Mouse (Mus musculus) heart, adult 18-20 months (tissue): ENCODE data around the gene Sort1. TPM values are rescaled to one million over a fixed set of nuclear protein-coding genes. Genes with fewer than 3 reads are reported as not detected.
"Not testable (repeated sequence)": the region's sequence is repeated elsewhere in the genome, so short reads cannot be mapped to it uniquely, and the experiment has no call there.

ENCODE experiments used
- DNase-seq, 2 experiments: peaks; one replicate each; pipeline ENCODE4 v3.0.0; 2021 to 2022; ENCODE audit warnings: mixed read lengths in 1 of 2
- long read RNA-seq, 2 experiments: library from polyadenylated mRNA; stranded (forward); transcript quantifications; one replicate each; pipeline ENCODE4 v2.0.0; 2021
- total RNA-seq, 2 experiments: library from RNA; stranded (reverse); gene quantifications; 2 replicates each; pipeline ENCODE4 v1.2.3; 2021

Gene Sort1
- total RNA-seq: 10 to 100 TPM; 18.1 to 25.7 TPM
- long read RNA-seq, experiment 1, full-length matches to known transcripts: 4 of 5 reads
- long read RNA-seq, experiment 1, partial matches to known transcripts: 0 of 5 reads
- long read RNA-seq, experiment 1, other reads (novel, unspliced or antisense): 1 of 5 reads
- long read RNA-seq, experiment 2, partial matches to known transcripts: 0 of 3 reads
- long read RNA-seq, experiment 2, other reads (novel, unspliced or antisense): 3 of 3 reads

DNA sequence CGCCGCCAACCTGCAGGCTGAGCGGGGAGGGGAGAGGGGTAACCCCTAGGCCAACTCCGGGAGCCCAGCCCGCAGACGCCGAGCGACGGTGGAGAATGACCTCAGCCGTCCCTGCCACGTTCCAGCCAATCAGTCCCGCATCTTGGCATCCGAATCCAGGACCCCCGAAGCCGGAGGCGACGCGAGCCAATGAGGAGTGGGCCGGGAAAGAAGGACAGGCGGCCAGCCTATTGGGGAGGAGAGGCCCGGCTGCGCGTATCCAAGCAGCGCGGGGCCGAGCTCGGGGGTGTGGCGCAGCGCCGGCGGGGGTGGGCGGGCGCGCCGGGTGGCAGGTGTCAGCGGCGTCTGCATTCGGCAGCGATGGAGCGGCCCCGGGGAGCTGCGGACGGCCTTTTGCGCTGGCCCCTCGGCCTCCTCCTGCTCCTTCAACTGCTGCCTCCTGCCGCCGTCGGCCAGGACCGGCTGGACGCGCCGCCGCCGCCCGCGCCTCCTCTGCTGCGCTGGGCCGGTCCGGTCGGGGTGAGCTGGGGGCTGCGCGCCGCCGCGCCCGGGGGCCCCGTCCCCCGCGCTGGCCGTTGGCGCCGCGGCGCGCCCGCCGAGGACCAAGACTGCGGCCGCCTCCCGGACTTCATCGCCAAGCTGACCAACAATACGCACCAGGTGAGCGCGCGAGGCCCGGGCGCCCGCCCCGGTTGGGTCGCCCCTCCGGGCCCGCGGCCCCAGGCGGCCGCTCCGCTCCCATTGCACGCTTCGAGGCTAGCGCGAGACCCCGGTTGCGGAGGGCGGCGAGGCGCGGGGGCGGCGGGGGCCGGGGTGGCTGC, at the start of gene Sort1:
Sort1 (plus strand) TSS at position 302 of the 821 bp plus-strand sequence.
- peak; percentile 85 to 88 for DNase-seq

DNA sequence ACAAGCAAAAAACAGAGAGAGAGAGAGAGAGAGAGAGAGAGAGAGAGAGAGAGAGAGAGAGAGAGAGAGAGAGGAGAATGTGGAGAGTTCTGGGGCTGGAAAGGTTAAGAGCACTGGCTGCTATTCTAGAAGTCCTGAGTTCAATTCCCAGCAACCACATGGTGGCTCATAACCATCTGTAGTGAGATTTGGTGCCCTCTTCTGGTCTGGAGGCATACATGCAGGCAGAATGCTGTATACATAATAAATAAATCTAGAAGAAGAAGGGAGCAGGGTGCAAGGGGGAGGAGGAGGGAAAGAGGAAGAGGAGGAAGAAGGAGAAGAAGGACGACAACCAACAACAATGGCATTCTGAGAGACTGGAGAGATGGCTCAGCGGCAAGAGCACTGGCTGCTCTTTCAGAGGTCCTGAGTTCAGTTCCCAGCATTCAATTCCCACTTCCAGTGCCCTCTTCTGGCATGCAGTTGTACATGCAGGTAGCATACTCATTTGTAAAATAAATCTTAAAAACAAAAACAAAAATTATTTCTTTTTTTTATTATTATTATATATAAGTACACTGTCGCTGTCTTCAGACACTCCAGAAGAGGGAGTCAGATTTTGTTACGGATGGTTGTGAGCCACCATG, 46.3 kb upstream of the Sort1 start:
- DNase-seq: not testable (repeated sequence)

DNA sequence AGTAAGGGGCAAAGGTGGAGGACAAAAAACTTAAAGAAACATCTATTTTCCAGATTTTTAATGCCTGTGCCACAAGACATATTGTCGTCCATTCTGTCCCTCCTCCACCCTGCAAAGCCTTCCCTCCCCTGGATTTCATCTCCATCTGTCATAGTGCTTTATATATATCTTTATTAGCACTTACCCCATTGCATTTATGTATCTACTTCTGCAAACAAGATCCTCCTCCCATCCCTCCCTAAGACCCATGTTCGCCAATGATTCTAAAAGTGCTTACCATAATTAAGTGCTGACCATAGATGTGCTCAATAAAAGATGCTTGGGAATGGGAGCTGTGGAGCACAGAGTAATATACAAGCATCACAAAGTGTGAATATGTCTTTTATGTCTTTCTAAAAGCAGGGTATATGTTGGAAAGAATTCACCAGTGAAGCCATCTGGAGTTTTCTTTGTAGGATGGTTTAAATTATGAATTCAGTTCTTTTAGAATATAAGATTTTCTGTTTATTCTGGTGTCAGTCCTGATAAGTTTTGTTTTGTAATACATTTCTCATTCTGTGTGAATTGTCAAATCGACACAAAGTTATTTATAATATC, 42.5 kb upstream of the Sort1 start:
- no peak for DNase-seq

DNA sequence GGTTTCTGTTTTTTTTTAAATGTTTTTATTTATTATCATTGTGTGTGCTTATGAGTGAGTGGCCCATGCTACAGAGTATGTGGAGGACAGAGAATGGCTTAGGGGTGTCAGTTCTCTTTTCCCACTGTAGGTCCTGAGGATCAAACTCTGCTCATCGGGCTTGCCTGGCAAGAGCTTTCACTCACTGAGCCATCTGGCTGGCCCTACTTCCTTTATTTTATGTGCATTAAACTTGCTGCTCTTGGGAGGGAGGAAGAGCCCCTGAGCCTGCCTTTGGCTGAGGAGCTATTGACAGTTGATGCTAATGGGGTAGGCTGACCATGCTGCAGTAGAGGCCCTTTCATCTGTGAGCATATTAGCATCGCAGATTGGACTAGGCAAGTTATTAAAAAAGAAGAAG, 37.0 kb upstream of the Sort1 start:
- DNase-seq: no peak

DNA sequence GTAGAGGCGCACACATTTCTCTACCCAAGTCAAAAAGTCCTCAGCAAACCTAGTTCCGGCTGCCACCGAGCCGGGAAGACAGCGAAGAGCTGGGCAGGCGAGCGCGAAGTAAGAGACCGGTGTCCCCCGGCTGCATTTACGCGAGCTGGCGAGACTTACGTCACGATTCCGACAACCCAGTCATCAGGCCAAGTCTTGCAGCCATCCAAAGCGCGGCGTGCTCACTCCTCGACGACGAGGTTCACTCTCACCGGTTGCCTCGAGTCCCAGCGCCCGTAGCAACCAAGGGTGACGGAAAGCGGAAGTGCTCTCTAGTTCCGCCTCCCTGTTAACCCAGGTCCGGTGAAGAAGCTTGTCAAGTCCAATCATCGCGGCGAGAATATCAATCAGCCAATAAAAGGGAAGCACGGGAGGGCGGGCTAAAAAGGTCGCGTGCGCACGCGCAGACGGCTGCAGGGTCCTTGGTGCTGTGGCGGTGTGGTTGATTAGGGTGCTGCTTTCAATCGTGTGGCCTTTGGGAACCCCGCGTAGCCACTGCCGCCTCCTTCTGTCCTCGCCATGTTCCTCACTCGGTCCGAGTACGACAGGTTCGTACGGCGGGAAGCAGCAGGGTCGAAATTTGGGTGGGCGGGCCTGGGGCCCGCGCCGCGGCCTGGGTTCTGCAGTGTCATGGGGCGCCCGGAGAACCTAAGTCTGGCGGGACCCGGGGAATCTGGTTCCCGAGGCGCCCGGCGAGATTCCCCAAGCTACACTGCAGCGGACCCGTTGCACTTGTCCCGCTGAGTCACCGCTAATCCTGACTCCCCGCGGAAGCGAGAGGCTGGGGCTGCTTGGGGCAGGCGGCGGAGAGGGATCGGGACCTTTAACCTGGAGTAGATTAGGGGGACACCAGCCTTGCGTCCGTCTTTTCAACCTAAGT, 26.9 kb upstream of the Sort1 start, which contains the start of gene Psma5:
Psma5 (plus strand) TSS at position 208 of the 919 bp plus-strand sequence.
- peak; percentile 97 for DNase-seq

DNA sequence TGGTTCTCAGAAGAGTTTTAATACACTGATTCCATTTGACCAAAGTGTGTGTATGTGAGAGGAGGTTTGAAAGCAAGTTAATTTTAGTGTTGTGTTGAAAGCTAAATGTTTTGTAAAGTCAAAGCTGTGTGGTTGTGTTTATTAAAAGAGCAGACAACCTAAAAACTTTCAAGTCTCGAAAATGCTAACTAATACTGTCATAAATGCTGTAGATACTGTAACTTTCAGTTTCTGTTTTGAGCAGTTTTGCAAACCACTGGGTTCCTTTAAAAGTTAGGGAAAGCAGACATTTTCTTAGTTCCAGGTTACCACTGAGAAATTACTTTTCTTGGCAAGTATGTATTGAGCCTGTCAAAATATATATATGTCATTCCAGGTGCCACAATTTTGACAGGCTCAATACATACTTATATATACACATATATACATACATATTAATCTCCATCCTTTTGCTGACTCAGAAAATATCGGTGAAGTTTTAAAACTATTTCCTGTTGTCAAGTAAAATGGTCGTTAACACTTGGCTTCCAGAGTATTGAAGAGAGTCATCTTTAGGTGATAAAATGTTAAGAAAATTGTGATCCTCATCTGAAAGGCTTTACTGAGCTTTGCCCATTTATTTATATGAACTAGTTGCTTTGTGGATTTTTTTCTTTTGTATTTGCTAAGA, 25.9 kb upstream of the Sort1 start:
- DNase-seq: no peak

DNA sequence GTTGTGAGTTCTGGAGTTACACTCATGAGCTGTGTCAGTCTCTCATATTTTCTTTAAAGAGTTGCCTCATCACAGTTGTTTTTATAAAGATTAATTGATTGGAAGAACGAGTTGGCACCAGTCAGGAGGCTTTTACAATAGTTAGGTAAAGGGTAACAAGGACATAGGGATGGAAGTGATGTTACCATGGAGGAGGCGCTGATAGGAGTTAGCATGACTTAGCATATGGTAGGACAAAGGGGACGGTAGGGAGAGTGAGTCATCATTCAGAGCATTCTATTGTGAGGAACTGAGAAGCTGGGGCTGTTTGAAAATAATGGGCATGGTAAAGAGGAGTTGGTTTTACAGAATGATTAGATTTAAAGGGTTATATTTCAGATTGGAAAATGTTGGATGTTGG, 24.6 kb upstream of the Sort1 start:
- DNase-seq: no peak

DNA sequence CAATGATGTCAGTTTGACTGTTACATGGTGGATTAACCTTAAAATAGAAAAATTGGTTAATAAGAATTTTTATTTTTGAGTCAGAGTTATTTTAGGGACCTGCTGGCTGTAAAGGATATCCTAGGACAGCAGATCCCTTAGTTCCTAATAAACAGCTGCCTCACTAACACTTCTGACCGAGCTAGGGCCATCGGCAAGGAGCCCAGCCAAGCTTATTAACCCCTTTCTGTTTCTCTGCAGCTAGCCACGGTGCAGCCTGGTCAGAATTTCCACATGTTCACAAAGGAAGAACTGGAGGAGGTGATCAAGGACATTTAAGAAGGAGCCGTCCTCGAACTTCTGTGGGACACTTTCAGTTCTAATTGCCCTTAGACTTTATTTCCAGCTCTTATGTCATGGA, 4.4 kb upstream of the Sort1 start:
- DNase-seq: not testable (repeated sequence)

DNA sequence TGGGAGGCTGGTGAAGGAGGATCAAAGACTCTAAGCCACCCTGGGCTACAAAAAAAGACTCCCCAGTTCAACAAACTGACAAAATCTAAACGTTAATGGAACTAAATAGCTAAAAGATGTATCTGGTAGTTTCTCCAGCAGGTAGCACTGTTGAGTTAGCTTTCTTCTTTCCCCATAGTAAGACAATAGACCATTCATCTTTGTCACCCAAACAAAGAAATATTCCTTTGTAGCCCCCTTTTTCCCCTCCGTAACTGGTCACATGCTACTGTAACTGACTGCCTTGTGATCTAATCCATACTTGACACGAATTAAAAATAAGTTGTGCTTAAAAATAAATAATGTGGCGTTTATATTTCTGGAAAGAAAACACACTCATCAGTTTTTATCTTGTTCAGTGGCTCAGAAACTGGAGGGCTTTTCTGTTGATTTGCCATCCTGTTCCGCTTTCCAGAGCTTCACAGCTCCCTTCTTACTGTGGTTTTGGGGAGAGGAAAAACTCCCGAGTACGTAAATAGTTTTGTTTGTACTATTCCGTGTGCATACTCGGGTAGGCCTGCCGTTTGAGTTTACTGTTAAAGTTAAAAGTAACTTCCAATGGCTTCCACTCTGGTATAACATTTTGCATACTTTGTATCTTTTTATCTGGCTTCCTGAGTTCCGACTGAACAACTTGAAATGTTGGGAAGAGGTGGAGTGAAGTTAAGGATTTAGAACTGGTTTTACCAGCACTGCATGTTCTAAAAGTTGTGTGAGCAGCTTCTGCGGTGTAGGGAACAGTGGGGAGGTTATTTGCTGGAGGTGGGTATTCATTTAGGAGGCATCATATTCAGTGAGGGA, 1.3 kb upstream of the Sort1 start:
- DNase-seq: peak; percentile 41 to 70

DNA sequence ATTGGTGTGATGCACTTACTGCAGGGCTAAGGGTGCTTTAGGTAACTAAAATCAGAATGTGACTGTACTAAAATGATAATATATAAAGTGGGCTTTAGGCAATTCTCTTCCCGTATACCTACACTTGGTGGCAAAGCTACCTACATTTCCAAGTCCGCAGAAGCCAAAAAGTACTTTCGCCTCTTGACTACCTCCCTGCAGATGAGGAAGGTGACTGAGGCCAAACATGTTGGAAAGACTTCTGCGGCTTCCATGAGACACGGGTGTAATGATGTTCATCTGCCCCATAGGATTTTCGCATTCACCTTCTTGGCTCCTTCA, 681 bp upstream of the Sort1 start:
- peak in 1 of 2 experiments; percentile 25 for DNase-seq

DNA sequence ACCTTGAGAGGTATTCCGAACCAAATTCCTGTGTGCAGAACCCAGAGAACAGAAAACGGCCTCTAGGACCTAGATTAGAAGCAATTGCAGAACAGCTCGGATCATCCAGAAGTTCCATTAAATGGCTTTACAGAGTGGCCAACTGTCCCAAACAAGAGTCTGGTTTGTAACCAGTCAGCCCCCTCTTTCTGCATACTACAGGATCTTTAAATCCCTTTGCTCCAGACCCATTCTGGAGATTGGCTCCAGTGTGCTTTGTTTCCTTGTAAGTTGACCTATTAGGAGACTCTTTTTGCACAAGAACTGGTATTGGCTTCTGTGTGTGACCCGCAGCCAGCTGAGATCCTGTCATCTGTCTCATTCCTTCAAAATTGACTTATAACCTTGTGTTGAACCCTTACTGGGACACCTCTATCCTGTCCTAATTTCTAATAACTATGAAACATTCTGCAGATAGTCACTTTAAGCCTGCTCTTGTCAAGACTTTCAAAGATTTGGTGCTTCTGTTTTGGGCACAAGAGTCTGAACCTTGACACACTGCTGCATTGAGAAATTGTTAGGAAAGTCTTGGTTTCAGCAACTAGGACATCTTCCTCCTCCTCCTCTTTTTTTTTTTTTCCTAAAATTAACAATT, 1.3 kb downstream of the Sort1 start:
- DNase-seq: no peak

DNA sequence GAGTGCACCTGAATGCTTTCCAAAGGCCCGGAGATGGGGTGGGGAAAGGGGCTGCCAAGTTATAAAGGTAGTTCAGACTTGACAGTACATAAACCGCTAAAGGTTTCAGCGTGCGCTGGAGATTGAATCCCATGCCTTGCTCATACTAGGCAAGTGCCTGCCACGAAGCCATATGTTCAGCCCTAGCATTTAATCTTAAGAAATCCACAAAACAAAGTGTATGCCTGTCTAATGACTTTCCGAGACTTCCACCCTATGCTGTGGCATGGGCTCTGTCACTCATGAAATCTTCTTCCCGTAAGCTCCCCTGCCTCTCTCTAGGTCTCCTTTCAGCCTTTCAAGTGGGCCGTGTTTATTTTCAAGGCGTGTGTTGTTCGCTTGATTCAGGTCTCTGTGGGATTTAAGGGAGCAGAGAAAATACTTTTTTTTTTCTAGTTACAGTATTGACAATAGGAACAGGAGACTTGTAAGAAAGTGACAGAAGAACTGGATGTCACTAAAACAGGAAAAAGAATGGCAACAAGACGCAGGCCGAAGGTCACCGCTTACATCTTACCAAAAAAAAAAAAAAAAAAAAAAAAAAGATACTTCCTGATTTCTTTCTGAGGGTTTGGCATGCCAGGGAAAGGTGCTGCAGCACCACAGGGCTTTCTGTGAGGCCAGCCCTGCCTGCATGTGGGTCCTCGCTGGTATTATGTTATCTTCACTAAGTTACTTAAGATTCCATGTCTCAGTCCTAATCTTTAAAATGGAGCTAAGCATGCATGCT, 3.0 kb downstream of the Sort1 start:
- DNase-seq: no peak

DNA sequence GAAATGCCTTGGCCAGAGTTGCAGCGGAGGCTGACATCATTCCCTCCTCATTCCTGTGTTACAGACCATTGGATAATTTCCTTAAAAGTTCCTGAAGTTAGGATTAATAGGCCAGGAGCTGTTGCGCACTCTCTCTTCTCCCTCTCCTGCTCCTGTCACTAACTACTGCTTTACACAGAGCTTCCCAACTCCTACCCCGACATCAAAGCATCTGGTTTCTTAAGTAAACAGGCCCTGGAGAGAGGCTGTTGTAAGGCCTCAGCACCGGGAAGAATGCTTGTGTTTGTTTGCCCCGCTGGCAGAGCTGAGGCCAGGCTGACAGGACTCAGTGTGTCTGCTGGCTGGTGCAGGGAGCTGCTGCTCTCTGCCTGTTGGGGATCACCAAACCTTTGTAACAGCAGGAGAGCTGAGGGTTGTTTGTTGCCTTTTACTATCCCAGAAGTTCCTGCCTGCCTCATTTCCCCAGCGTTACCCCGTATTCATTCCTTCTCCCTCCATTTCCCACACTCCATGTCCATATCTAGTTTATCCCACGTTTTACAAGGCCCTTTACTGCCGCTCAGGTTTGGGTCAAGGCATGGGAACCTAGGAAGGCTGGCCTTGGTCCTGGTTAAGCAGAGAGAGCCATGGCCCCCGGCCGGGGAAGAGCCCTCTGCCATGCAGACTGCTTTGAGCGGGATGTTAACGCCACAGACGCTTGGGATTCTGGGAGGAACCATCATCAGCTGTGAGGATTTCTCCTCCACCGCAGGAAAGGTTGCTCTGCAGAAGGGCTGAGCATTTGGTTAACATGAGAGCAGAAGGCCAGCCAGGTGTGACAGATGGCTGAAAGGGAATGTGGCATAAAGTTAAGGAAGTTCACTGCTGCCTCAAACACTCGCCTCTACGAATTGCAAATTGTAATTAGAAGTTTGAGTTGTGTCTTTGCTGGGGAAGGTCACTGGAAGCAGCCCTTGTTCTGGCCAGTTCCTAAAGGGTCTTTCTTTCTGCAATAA, 4.2 kb downstream of the Sort1 start:
- no peak for DNase-seq

DNA sequence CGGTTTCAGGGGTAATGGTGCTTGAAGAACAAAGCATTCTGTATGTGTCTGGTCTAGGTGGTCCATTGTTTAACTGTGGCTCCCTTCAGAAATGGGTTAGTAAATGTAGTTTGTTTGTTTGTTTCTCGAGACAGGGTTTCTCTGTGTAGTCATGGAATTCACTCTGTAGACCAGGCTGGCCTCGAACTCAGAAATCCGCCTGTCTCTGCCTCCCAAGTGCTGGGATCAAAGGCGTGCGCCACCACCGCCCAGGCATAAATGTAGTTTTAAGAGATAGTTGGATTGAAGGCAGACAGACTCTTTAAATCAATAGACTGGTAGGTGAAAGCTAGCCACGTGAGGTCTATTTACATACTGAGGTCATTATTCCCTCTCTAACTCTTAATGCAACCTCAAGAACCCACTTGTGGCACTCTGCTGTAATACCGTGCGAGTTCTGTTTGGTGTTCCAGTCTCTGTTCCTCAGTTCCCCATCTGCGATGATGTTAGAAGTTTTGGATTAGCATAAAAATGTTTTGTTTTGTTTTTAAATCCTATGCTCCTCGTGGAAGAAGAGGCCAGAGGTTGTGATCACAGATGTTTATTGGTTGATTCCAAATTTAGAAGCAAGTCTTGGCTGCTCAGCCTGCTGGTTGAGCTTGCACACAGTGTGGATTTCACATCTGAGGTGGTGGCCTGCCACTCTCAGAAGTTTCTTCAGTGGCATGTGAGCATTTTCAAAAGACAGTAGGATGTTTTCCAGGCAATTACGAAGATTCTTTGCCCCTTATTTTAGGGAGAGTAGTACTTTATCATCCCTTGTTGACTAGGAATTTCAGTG, 5.6 kb downstream of the Sort1 start:
- DNase-seq: no peak

DNA sequence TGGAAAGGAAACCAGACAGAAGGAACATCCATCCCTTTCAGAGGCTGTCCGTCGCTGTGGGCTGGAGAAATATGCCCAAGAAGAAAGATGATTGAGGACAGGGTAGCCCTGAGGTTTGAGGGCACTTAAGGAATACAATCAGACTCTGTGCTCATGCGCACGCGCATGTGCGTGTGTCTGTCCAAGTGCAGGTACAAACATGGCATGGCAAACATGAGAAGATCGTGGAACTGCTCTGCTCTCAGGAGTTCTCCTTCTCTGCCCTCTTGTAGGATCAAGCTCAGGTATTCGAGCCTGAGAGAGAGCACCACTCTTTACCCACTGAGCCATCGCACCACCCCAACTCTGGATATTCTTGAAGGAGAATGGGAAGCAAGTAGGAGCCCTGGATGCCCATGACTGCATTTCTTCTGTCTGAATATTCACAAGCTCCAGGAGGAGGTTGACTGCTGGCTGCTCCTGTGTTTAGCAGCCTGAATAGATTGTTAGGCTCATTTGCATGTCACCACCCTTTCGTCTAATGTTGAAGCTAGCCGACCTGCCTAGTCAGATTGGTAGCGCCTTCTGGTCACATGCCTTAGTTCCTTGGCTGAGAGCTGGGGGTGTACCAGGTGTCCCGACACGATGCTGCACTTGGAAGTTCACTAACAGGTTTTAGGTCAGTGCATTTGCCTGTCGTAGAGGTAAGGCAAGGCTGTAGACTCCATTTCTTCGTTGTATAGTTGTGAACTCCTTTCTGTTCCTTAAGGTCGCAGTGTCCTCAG, 7.3 kb downstream of the Sort1 start:
- DNase-seq: no peak

DNA sequence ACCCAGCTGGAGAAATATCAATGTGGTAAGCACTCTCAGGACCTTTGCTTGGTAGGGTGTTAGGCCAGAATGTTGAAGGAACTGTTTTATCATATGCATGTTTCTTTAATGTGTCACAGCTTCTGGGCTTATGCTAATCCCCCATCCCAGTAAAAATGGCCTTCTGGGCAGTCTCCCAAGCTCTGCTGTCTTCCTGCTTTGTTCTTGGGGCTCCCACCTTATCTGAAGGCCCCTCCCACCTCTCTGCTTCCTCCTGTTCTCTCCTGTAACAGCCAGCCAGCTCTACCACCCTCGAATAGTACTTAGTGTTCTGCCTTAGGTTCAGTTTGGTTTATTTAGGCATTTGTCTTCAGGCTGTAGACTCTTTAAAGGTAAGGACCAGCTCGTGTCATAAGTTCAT, 10.5 kb downstream of the Sort1 start:
- peak; percentile 27 to 57 for DNase-seq
